7 mouse cellular contexts compared by ENCODE assay signal in the genomic region with DNA sequence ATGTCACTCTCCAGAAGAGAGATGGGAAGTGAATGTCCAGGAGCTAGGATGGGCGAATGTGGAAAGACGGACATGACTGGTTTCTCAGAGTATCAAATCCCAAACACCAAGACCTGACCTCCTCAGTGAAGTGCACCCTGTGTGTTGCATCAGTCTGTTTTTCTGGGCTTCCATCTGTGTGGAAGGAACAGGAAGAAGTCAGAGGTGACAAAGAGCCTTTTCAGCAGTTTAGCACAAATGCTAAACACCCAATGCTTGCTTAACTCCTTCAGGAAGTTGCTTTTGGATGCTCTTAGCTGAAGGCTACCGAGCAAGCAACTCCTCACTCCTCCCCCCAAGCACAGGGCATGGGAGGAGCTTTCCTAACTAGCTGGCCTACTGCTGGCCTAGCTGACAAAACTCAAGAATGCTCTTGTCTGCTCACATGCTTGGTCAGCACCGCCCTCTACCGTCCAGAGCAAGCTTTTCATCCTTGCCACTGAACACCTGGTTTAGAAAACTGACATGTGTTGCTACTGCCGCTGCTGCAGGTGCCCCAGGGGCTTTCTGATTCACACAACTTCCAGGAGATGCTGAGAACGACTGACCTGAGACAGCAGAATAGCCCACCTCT.
DNase-seq lines count a peak whose midpoint lies in the region; ATAC-seq and TF ChIP-seq lines count a peak whose summit lies in the region.

No protein-coding gene starts in this region.

- TF ChIP-seq CTCF in heart, adult 2 months (IDR thresholded peaks at IDR 0.05) = peak; percentile 97; the same call in 1 of the 2 replicates
- peak; percentile 100; the same call in 1 of the 2 replicates for TF ChIP-seq CTCF in kidney, adult 2 months (conservative IDR thresholded peaks at IDR 0.05; ENCODE audit: insufficient read depth, insufficient read length, low read depth, low read length)

- H3K4me1 ChIP-seq in embryonic facial prominence, embryonic 12.5 days = no peaks in the 10 kb centered on the region
- H3K4me1 ChIP-seq in heart, adult 2 months (ENCODE audit: control insufficient read depth, insufficient read depth, low read length) = no peaks in the 10 kb centered on the region
- H3K4me1 ChIP-seq in kidney, adult 2 months (ENCODE audit: control insufficient read depth, insufficient read depth, low read length) = peaks cover 15% of the 10 kb centered on the region
- no peaks in the 10 kb centered on the region for H3K4me1 ChIP-seq in limb, embryonic 11.5 days (ENCODE audit: control insufficient read depth, insufficient read depth, low read length)
- no peaks in the 10 kb centered on the region for H3K4me1 ChIP-seq in midbrain, embryonic 15.5 days

- peak; percentile 42; the same call in 1 of the 2 replicates for ATAC-seq in embryonic facial prominence, embryonic 12.5 days (ENCODE audit: insufficient number of reproducible peaks, insufficient read depth, low FRiP score, low TSS enrichment)
- ATAC-seq in limb, embryonic 11.5 days (ENCODE audit: insufficient number of reproducible peaks, low FRiP score, low TSS enrichment, low read depth) = peak; percentile 70
- peak; percentile 79 for ATAC-seq in midbrain, embryonic 15.5 days (replicated peaks)

- H3K4me2 ChIP-seq in embryonic facial prominence, embryonic 12.5 days (replicated peaks) = no peak overlapping the region
- no peak overlapping the region for H3K4me2 ChIP-seq in limb, embryonic 11.5 days (ENCODE audit: low read depth, severe bottlenecking)
- H3K4me2 ChIP-seq in midbrain, embryonic 15.5 days = no peak overlapping the region

- no peak overlapping the region for H3K27ac ChIP-seq in embryonic facial prominence, embryonic 12.5 days
- H3K27ac ChIP-seq in heart, adult 2 months = no peak overlapping the region
- peak overlapping the region; percentile 88 for H3K27ac ChIP-seq in kidney, adult 2 months (ENCODE audit: insufficient read depth, low read depth, low read length)
- no peak overlapping the region for H3K27ac ChIP-seq in limb, embryonic 11.5 days (replicated peaks; ENCODE audit: low read depth, low read length)
- no peak overlapping the region for H3K27ac ChIP-seq in midbrain, embryonic 15.5 days

- peak; percentile 88 for DNase-seq in adrenal gland, postnatal 14 days
- DNase-seq in heart, adult 2 months = peak; percentile 75 to 78
- DNase-seq in kidney, adult 2 months = peak; percentile 93
- peak; percentile 79 for DNase-seq in limb, embryonic 11.5 days (ENCODE audit: low spot score)
- peak; percentile 57 to 71 for DNase-seq in spleen, adult 18-20 months

- no peak for TF ChIP-seq POLR2A in heart, adult 2 months (IDR thresholded peaks at IDR 0.05; ENCODE audit: insufficient read depth, low read depth, low read length)
- no peak for TF ChIP-seq POLR2A in kidney, adult 2 months (IDR thresholded peaks at IDR 0.05; ENCODE audit: low read depth, low read length)

- H3K9me3 ChIP-seq in embryonic facial prominence, embryonic 12.5 days = no peaks in the 10 kb centered on the region
- H3K9me3 ChIP-seq in limb, embryonic 11.5 days (ENCODE audit: control insufficient read depth, low read length) = no peaks in the 10 kb centered on the region
- H3K9me3 ChIP-seq in midbrain, embryonic 15.5 days = no peaks in the 10 kb centered on the region

- peak; percentile 90 for TF ChIP-seq EP300 in heart, adult 2 months (IDR thresholded peaks at IDR 0.05; ENCODE audit: insufficient read depth, low read depth, low read length)

- intact Hi-C loops in heart, adult 2 months (cut with DNase I) = loop anchor here (1.0 to 2.0 kb wide), 3 partner anchors 84 to 358 kb away; no protein-coding TSS in a partner anchor

- no peak overlapping the region for H3K4me3 ChIP-seq in embryonic facial prominence, embryonic 12.5 days
- H3K4me3 ChIP-seq in heart, adult 2 months = no peak overlapping the region
- H3K4me3 ChIP-seq in kidney, adult 2 months (ENCODE audit: insufficient read depth, low read depth, low read length) = no peak overlapping the region
- no peak overlapping the region for H3K4me3 ChIP-seq in limb, embryonic 11.5 days (ENCODE audit: low read depth, low read length)
- no peak overlapping the region for H3K4me3 ChIP-seq in midbrain, embryonic 15.5 days

- 20% methylated on average over 7 of the region's 7 CpGs for WGBS in embryonic facial prominence, embryonic 12.5 days
- WGBS in heart, adult 2 months = 22% methylated on average over 7 of the region's 7 CpGs
- WGBS in kidney, adult 2 months = 17% methylated on average over 7 of the region's 7 CpGs
- 27% methylated on average over 7 of the region's 7 CpGs for WGBS in limb, embryonic 11.5 days
- WGBS in midbrain, embryonic 15.5 days = 29% methylated on average over 7 of the region's 7 CpGs

- peaks cover 54% of the 10 kb centered on the region for H3K36me3 ChIP-seq in embryonic facial prominence, embryonic 12.5 days
- H3K36me3 ChIP-seq in heart, adult 2 months (ENCODE audit: control insufficient read depth, insufficient read depth, low read length) = no peaks in the 10 kb centered on the region
- H3K36me3 ChIP-seq in kidney, adult 2 months (ENCODE audit: control insufficient read depth, insufficient read depth, low read length) = no peaks in the 10 kb centered on the region
- no peaks in the 10 kb centered on the region for H3K36me3 ChIP-seq in limb, embryonic 11.5 days (ENCODE audit: control insufficient read depth, insufficient read depth, low read length)
- peaks cover 22% of the 10 kb centered on the region; the same call in 1 of the 2 replicates for H3K36me3 ChIP-seq in midbrain, embryonic 15.5 days (replicated peaks)

- H3K27me3 ChIP-seq in embryonic facial prominence, embryonic 12.5 days = no peaks in the 10 kb centered on the region
- H3K27me3 ChIP-seq in heart, adult 2 months (ENCODE audit: control insufficient read depth, insufficient read depth, low read length) = no peaks in the 10 kb centered on the region
- H3K27me3 ChIP-seq in kidney, adult 2 months (replicated peaks; ENCODE audit: control insufficient read depth, insufficient read depth, low read length) = no peaks in the 10 kb centered on the region
- no peaks in the 10 kb centered on the region for H3K27me3 ChIP-seq in limb, embryonic 11.5 days (ENCODE audit: control insufficient read depth, insufficient read depth, low read length)
- H3K27me3 ChIP-seq in midbrain, embryonic 15.5 days (replicated peaks) = no peaks in the 10 kb centered on the region

- H3K9ac ChIP-seq in embryonic facial prominence, embryonic 12.5 days = no peak overlapping the region
- H3K9ac ChIP-seq in heart, adult 2 months (ENCODE audit: low read depth, low read length) = no peak overlapping the region
- H3K9ac ChIP-seq in limb, embryonic 11.5 days (ENCODE audit: low read length) = no peak overlapping the region
- H3K9ac ChIP-seq in midbrain, embryonic 15.5 days = no peak overlapping the region

- no peaks in the 10 kb centered on the region for H3K79me2 ChIP-seq in heart, adult 2 months (replicated peaks; ENCODE audit: control insufficient read depth, insufficient read depth, low read length)
